ENCODE assay signal across 16 mouse cellular contexts in the genomic region with DNA sequence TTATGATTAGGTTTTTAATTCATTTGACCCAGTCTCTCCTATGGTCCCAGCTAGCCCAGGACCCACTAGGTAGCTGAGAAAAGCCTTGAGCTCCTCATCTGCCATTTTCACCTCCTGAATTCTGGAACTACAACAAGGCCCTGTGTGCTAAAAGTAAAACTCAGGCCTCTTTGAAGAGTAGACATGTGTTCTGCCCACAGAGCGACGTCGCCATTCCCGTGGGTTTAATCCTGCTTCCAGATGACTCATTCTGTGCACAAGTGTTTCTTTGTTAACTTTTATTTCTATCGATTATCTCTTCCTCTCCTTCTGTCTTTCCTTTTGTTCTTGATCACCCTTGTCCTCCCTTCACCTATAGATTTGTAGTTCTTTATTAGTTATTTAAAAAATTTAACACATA.
DNase-seq lines count a peak whose midpoint lies in the region.
"Had no signal": no experiment of that assay in that cellular context is flagged by ENCODE, and none has a peak within 500 bp of the region (broad histone marks: within the 10 kb centered on the region; RNA-seq: fewer than 3 reads in every experiment).

No protein-coding gene starts in this region.

- intact Hi-C loops in gastrocnemius, postnatal 14 days (cut with DNase I; ENCODE audit: low total_unique reads): no loop called here
- intact Hi-C loops in left cerebral cortex, postnatal 36 days (cut with DNase I): no loop called here
- intact Hi-C loops in left cerebral cortex, postnatal 4 days (cut with DNase I): no loop called here

- DNase-seq in gastrocnemius, postnatal 10 days: peak; percentile 3
- DNase-seq in gastrocnemius, postnatal 14 days: no peak
- DNase-seq in left cerebral cortex, postnatal 36 days (ENCODE audit: low spot score in 2 of 2): peak; percentile 4 to 8
- DNase-seq in left cerebral cortex, postnatal 4 days: no peak
- DNase-seq in brain, adult 2 months (ENCODE audit: low read depth, low spot score): peak; percentile 47
- no peak for DNase-seq in adrenal gland, adult 18-20 months (ENCODE audit: low spot score in 2 of 2)
- DNase-seq: adrenal gland, adult 8-10 months; adrenal gland, postnatal 36 days; cerebellum, adult 11 months; cerebellum, adult 8-10 months; cerebellum, postnatal 14 days; embryo, embryonic 11 days; gastrocnemius, adult 2 months; heart, adult 18-20 months; heart, postnatal 10 days; heart, postnatal 4 days had no signal

Comparison
In these comparisons a context has a peak if more than half of its experiments do, and no peak if none do; other contexts are left out.
1. DNase-seq: peak in gastrocnemius, postnatal 10 days (single experiment), left cerebral cortex, postnatal 36 days (2 of 2) and brain, adult 2 months (single experiment); none in gastrocnemius, postnatal 14 days (single experiment), left cerebral cortex, postnatal 4 days (single experiment) and adrenal gland, adult 18-20 months (0 of 2).